Mouse (Mus musculus): Measurements from ENCODE around the gene Baiap2l1. TPM values are rescaled to one million over a fixed set of nuclear protein-coding genes. Genes with fewer than 3 reads are reported as not detected.

Baiap2l1 gene
- total and polyA plus RNA-seq, 2 experiments from 2014 or later, result 6.0 to 11.1 TPM

- no peak overlapping the region for H3K4me2 ChIP-seq (ENCODE audit: low read depth, low read length)
- no peaks in the 10 kb centered on the region for H3K27me3 ChIP-seq (ENCODE audit: control insufficient read depth, insufficient read depth, low read length)
- no peaks in the 10 kb centered on the region for H3K9me3 ChIP-seq (replicated peaks; ENCODE audit: control insufficient read depth, low read length)
- ATAC-seq (ENCODE audit: insufficient read depth, low read depth) (no peak), DNase-seq (ENCODE audit: low spot score) (no peak)
- WGBS, result 14% methylated on average over 5 of the region's 5 CpGs
- no peak overlapping the region for H3K4me3 ChIP-seq (ENCODE audit: low read depth, low read length)
- H3K36me3 ChIP-seq (replicated peaks; ENCODE audit: control insufficient read depth, insufficient read depth, low read length), result peaks cover 7% of the 10 kb centered on the region
- H3K9ac ChIP-seq (replicated peaks; ENCODE audit: low read depth, low read length), result no peak overlapping the region
- H3K4me1 ChIP-seq (ENCODE audit: control insufficient read depth, insufficient read depth), result peaks cover 40% of the 10 kb centered on the region
- TF ChIP-seq CTCF (IDR thresholded peaks at IDR 0.05; ENCODE audit: low read depth) (no peak), EP300 (IDR thresholded peaks at IDR 0.05; ENCODE audit: low read depth) (no peak)
- peak overlapping the region; percentile 32; the same call in 1 of the 2 replicates for H3K27ac ChIP-seq (ENCODE audit: low read depth)
Measured at GRCm38 (mm10) chr5:144271772-144272171, 86.1 kb downstream of the Baiap2l1 start.

GRCm38 (mm10) chr5:144271118-144271517 is 86.8 kb downstream of the Baiap2l1 start:
- Histone ChIP-seq H3K9me3 (replicated peaks; ENCODE audit: control insufficient read depth, low read length) (no peaks in the 10 kb centered on the region), H3K4me2 (ENCODE audit: low read depth, low read length) (no peak overlapping the region), H3K27ac (ENCODE audit: low read depth) (peak overlapping the region; percentile 32; the same call in 1 of the 2 replicates), H3K27me3 (ENCODE audit: control insufficient read depth, insufficient read depth, low read length) (no peaks in the 10 kb centered on the region), H3K4me1 (ENCODE audit: control insufficient read depth, insufficient read depth) (peaks cover 46% of the 10 kb centered on the region), H3K4me3 (ENCODE audit: low read depth, low read length) (no peak overlapping the region), H3K36me3 (replicated peaks; ENCODE audit: control insufficient read depth, insufficient read depth, low read length) (peaks cover 13% of the 10 kb centered on the region), H3K9ac (replicated peaks; ENCODE audit: low read depth, low read length) (no peak overlapping the region)
- no peak for TF ChIP-seq CTCF (IDR thresholded peaks at IDR 0.05; ENCODE audit: low read depth)
- TF ChIP-seq EP300 (IDR thresholded peaks at IDR 0.05; ENCODE audit: low read depth), result no peak
- DNase-seq (ENCODE audit: low spot score) (no peak), ATAC-seq (ENCODE audit: insufficient read depth, low read depth) (no peak)
- WGBS, result 39% methylated on average over 3 of the region's 3 CpGs

- ATAC-seq (ENCODE audit: insufficient read depth, low read depth), result no peak
- WGBS, result 85% methylated on average over 8 of the region's 8 CpGs
- Histone ChIP-seq H3K27me3 (ENCODE audit: control insufficient read depth, insufficient read depth, low read length) (no peaks in the 10 kb centered on the region), H3K9me3 (replicated peaks; ENCODE audit: control insufficient read depth, low read length) (no peaks in the 10 kb centered on the region), H3K4me1 (ENCODE audit: control insufficient read depth, insufficient read depth) (peaks cover 46% of the 10 kb centered on the region), H3K27ac (ENCODE audit: low read depth) (no peak overlapping the region), H3K36me3 (replicated peaks; ENCODE audit: control insufficient read depth, insufficient read depth, low read length) (peaks cover 19% of the 10 kb centered on the region), H3K4me2 (ENCODE audit: low read depth, low read length) (no peak overlapping the region), H3K9ac (replicated peaks; ENCODE audit: low read depth, low read length) (no peak overlapping the region), H3K4me3 (ENCODE audit: low read depth, low read length) (no peak overlapping the region)
- no peak for DNase-seq (ENCODE audit: low spot score)
- TF ChIP-seq EP300 (IDR thresholded peaks at IDR 0.05; ENCODE audit: low read depth) (no peak), CTCF (IDR thresholded peaks at IDR 0.05; ENCODE audit: low read depth) (no peak)
Measured at GRCm38 (mm10) chr5:144270420-144270819, 87.5 kb downstream of the Baiap2l1 start.

GRCm38 (mm10) chr5:144269926-144270325 is 88.0 kb downstream of the Baiap2l1 start:
- TF ChIP-seq CTCF (IDR thresholded peaks at IDR 0.05; ENCODE audit: low read depth) (no peak), EP300 (IDR thresholded peaks at IDR 0.05; ENCODE audit: low read depth) (no peak)
- no peak overlapping the region for H3K9ac ChIP-seq (replicated peaks; ENCODE audit: low read depth, low read length)
- no peak overlapping the region for H3K4me2 ChIP-seq (ENCODE audit: low read depth, low read length)
- no peak overlapping the region for H3K4me3 ChIP-seq (ENCODE audit: low read depth, low read length)
- ATAC-seq (ENCODE audit: insufficient read depth, low read depth), result no peak
- no peaks in the 10 kb centered on the region for H3K27me3 ChIP-seq (ENCODE audit: control insufficient read depth, insufficient read depth, low read length)
- H3K36me3 ChIP-seq (replicated peaks; ENCODE audit: control insufficient read depth, insufficient read depth, low read length), result peaks cover 22% of the 10 kb centered on the region
- H3K4me1 ChIP-seq (ENCODE audit: control insufficient read depth, insufficient read depth), result peaks cover 43% of the 10 kb centered on the region
- H3K9me3 ChIP-seq (replicated peaks; ENCODE audit: control insufficient read depth, low read length), result no peaks in the 10 kb centered on the region
- no peak overlapping the region for H3K27ac ChIP-seq (ENCODE audit: low read depth)
- WGBS, result 90% methylated on average over 7 of the region's 7 CpGs
- DNase-seq (ENCODE audit: low spot score), result no peak

- TF ChIP-seq EP300 (IDR thresholded peaks at IDR 0.05; ENCODE audit: low read depth) (0 out of 2 replicates have a peak, but pooled peaks have one; percentile 37), CTCF (IDR thresholded peaks at IDR 0.05; ENCODE audit: low read depth) (no peak)
- DNase-seq (ENCODE audit: low spot score) (peak; percentile 63), ATAC-seq (ENCODE audit: insufficient read depth, low read depth) (peak; percentile 83)
- Histone ChIP-seq H3K27me3 (ENCODE audit: control insufficient read depth, insufficient read depth, low read length) (no peaks in the 10 kb centered on the region), H3K9me3 (replicated peaks; ENCODE audit: control insufficient read depth, low read length) (no peaks in the 10 kb centered on the region), H3K9ac (replicated peaks; ENCODE audit: low read depth, low read length) (no peak overlapping the region), H3K4me3 (ENCODE audit: low read depth, low read length) (no peak overlapping the region), H3K4me1 (ENCODE audit: control insufficient read depth, insufficient read depth) (peaks cover 47% of the 10 kb centered on the region), H3K36me3 (replicated peaks; ENCODE audit: control insufficient read depth, insufficient read depth, low read length) (peaks cover 38% of the 10 kb centered on the region), H3K4me2 (ENCODE audit: low read depth, low read length) (no peak overlapping the region), H3K27ac (ENCODE audit: low read depth) (peak overlapping the region; percentile 57)
- WGBS, result 32% methylated on average over 8 of the region's 8 CpGs
Measured at GRCm38 (mm10) chr5:144267535-144268241, 90.2 kb downstream of the Baiap2l1 start.

Data from heart, postnatal 0 days (tissue).